Mouse (Mus musculus) MEL (cell line): ENCODE results near the gene Sez6. TPM values are rescaled to one million over a fixed set of nuclear protein-coding genes. Genes with fewer than 3 reads are reported as not detected.
A peak's percentile ranks its signal among the peaks of the same experiment; 100 is the strongest.

Experiments used
- DNase-seq: peaks from one replicate; pipeline ENCODE4 v3.0.0; 2011; ENCODE audit warnings: low read depth, low spot score
- H3K27ac ChIP-seq: 2 replicates; pipeline ENCODE4 v1.5.1; 2012; ENCODE audit warnings: low read depth, mild to moderate bottlenecking, control low read depth, low read length, moderate library complexity; ENCODE audit not compliant: control insufficient read depth
- H3K27me3 ChIP-seq, 2 experiments: fragments of 150-350 bp in 1 of 2; sonication (generic) in 1 of 2; 2 replicates each; pipeline ENCODE4 v1.6.1; 2012; ENCODE audit warnings: low read length in 2 of 2, mild to moderate bottlenecking in 2 of 2, improper control_type of control experiment in 1 of 2, moderate library complexity in 1 of 2; ENCODE audit not compliant: insufficient read depth in 2 of 2, control insufficient read depth in 1 of 2
- H3K36me3 ChIP-seq, 2 experiments: 2 replicates each; pipeline ENCODE4 v1.6.1; 2012 to 2014; ENCODE audit warnings: low read length in 2 of 2, improper control_type of control experiment in 1 of 2, inconsistent platforms in 1 of 2, mild to moderate bottlenecking in 1 of 2; ENCODE audit not compliant: insufficient read depth in 2 of 2, control insufficient read depth in 1 of 2
- H3K4me1 ChIP-seq, 2 experiments: fragments of 150-350 bp in 1 of 2; sonication (generic) in 1 of 2; 2 replicates each; pipeline ENCODE4 v1.6.1; 2012; ENCODE audit warnings: low read length in 2 of 2, improper control_type of control experiment in 1 of 2, mild to moderate bottlenecking in 1 of 2; ENCODE audit not compliant: insufficient read depth in 2 of 2, control insufficient read depth in 1 of 2
- H3K4me3 ChIP-seq, 2 experiments: fragments of 150-350 bp in 1 of 2; sonication (generic) in 1 of 2; 2 replicates each; pipeline ENCODE4 v1.5.1; 2012; ENCODE audit warnings: low read depth in 2 of 2, low read length in 2 of 2, mild to moderate bottlenecking in 2 of 2, moderate library complexity in 2 of 2, control low read depth in 1 of 2, improper control_type of control experiment in 1 of 2; ENCODE audit not compliant: control insufficient read depth in 1 of 2, insufficient read depth in 1 of 2
- H3K79me2 ChIP-seq: 2 replicates; pipeline ENCODE4 v1.6.1; 2012; ENCODE audit warnings: mild to moderate bottlenecking, low read length, moderate library complexity; ENCODE audit not compliant: control insufficient read depth, poor library complexity, insufficient read depth
- H3K9ac ChIP-seq: 2 replicates; pipeline ENCODE4 v1.6.1; 2012; ENCODE audit warnings: low read depth, mild to moderate bottlenecking, control low read depth, low read length, moderate library complexity; ENCODE audit not compliant: control insufficient read depth, poor library complexity, severe bottlenecking
- H3K9me3 ChIP-seq: fragments of 150-350 bp; sonication (generic); replicated peaks from 2 replicates; pipeline ENCODE4 v1.6.1; 2012; ENCODE audit warnings: mild to moderate bottlenecking, low read length, improper control_type of control experiment, moderate library complexity; ENCODE audit not compliant: insufficient read depth
- CHD2 ChIP-seq: IDR thresholded peaks from 2 replicates; pipeline ENCODE4 v1.6.1; 2011; ENCODE audit warnings: low read length, improper control_type of control experiment
- CTCF ChIP-seq, 3 experiments: IDR thresholded peaks in 2 of 3; conservative IDR thresholded peaks in 1 of 3; 2 replicates each; pipeline ENCODE4 v1.5.1; 2011 to 2012; ENCODE audit warnings: low read length in 3 of 3, low read depth in 2 of 3, mild to moderate bottlenecking in 2 of 3, improper control_type of control experiment in 1 of 3, inconsistent platforms in 1 of 3, mixed read lengths in 1 of 3, moderate library complexity in 1 of 3; ENCODE audit not compliant: control insufficient read depth in 1 of 3, insufficient read depth in 1 of 3, poor library complexity in 1 of 3, severe bottlenecking in 1 of 3
- E2F4 ChIP-seq: IDR thresholded peaks from 2 replicates; pipeline ENCODE4 v1.6.1; 2011; ENCODE audit warnings: low read depth, low read length, improper control_type of control experiment, borderline replicate concordance
- GATA1 ChIP-seq: IDR thresholded peaks from 2 replicates; pipeline ENCODE4 v1.6.1; 2011; ENCODE audit warnings: low read depth, low read length, improper control_type of control experiment
- HCFC1 ChIP-seq: IDR thresholded peaks from 2 replicates; pipeline ENCODE4 v1.6.1; 2012; ENCODE audit warnings: low read depth, mild to moderate bottlenecking, inconsistent platforms, low read length, improper control_type of control experiment, moderate library complexity
- MEF2A ChIP-seq: IDR thresholded peaks from 2 replicates; pipeline ENCODE4 v1.6.1; 2014; ENCODE audit warnings: low read depth, mild to moderate bottlenecking, inconsistent platforms, low read length, improper control_type of control experiment; ENCODE audit not compliant: poor library complexity, insufficient replicate concordance, severe bottlenecking; ENCODE audit errors: extremely low read depth
- MYB ChIP-seq: IDR thresholded peaks from 2 replicates; pipeline ENCODE4 v1.6.1; 2011; ENCODE audit warnings: mild to moderate bottlenecking, low read depth, low read length, improper control_type of control experiment
- MYC ChIP-seq: IDR thresholded peaks from 2 replicates; pipeline ENCODE4 v1.6.1; 2011; ENCODE audit warnings: low read depth, mild to moderate bottlenecking, low read length, improper control_type of control experiment, moderate library complexity
- NRF1 ChIP-seq: IDR thresholded peaks from 2 replicates; pipeline ENCODE4 v1.6.1; 2014; ENCODE audit warnings: low read depth, mild to moderate bottlenecking, inconsistent platforms, low read length, improper control_type of control experiment, moderate library complexity; ENCODE audit not compliant: poor library complexity, insufficient read depth, severe bottlenecking
- POLR2A ChIP-seq, 2 experiments: IDR thresholded peaks; 2 replicates each; pipeline ENCODE4 v1.6.1; 2011 to 2012; ENCODE audit warnings: low read length in 2 of 2, mild to moderate bottlenecking in 2 of 2, control low read depth in 1 of 2, improper control_type of control experiment in 1 of 2, low read depth in 1 of 2, moderate library complexity in 1 of 2; ENCODE audit not compliant: control insufficient read depth in 1 of 2, insufficient read depth in 1 of 2, poor library complexity in 1 of 2
- RAD21 ChIP-seq: IDR thresholded peaks from 2 replicates; pipeline ENCODE4 v1.6.1; 2011; ENCODE audit warnings: mild to moderate bottlenecking, low read depth, low read length, improper control_type of control experiment
- SIN3A ChIP-seq: IDR thresholded peaks from 2 replicates; pipeline ENCODE4 v1.6.1; 2012; ENCODE audit warnings: low read length, improper control_type of control experiment, inconsistent platforms
- SMC3 ChIP-seq: IDR thresholded peaks from 2 replicates; pipeline ENCODE4 v1.6.1; 2011; ENCODE audit warnings: low read depth, low read length, improper control_type of control experiment
- TAL1 ChIP-seq: IDR thresholded peaks from 2 replicates; pipeline ENCODE4 v1.6.1; 2012; ENCODE audit warnings: mild to moderate bottlenecking, inconsistent platforms, low read length, moderate library complexity, mixed read lengths
- UBTF ChIP-seq: IDR thresholded peaks from 2 replicates; pipeline ENCODE4 v1.6.1; 2012; ENCODE audit warnings: low read depth, mild to moderate bottlenecking, inconsistent platforms, low read length, improper control_type of control experiment, moderate library complexity, borderline replicate concordance; ENCODE audit not compliant: insufficient read depth
- USF2 ChIP-seq, 2 experiments: IDR thresholded peaks; 2 replicates each; pipeline ENCODE4 v1.6.1; 2011 to 2012; ENCODE audit warnings: improper control_type of control experiment in 2 of 2, low read length in 2 of 2, borderline replicate concordance in 1 of 2, inconsistent platforms in 1 of 2, low read depth in 1 of 2, mild to moderate bottlenecking in 1 of 2; ENCODE audit not compliant: insufficient read depth in 1 of 2
- ZKSCAN1 ChIP-seq: IDR thresholded peaks from 2 replicates; pipeline ENCODE4 v1.6.1; 2012; ENCODE audit warnings: low read depth, mild to moderate bottlenecking, inconsistent platforms, low read length, improper control_type of control experiment, moderate library complexity
- ZNF384 ChIP-seq: IDR thresholded peaks from 2 replicates; pipeline ENCODE4 v1.6.1; 2012; ENCODE audit warnings: low read depth, mild to moderate bottlenecking, inconsistent platforms, low read length, improper control_type of control experiment
- polyA plus RNA-seq, 2 experiments: library from polyadenylated mRNA; stranded (reverse) in 1 of 2; unstranded in 1 of 2; fragments of >175 nt in 1 of 2; fragments of >200 nt in 1 of 2; gene quantifications; 2 replicates each; pipeline versions ENCODE4 v1.2.1 to v1.2.4; 2012; ENCODE audit warnings: low replicate concordance in 2 of 2, low read depth in 1 of 2; ENCODE audit not compliant: insufficient read length in 2 of 2, insufficient read depth in 1 of 2, missing spikeins in 1 of 2
- total RNA-seq: library from RNA; depleted of rRNA; stranded (reverse); fragments of 300-350 nt; gene quantifications from 2 replicates; pipeline ENCODE4 v1.2.3, GENCODE M21; 2012

The Sez6 gene
- total and polyA plus RNA-seq, 3 experiments = 0.04 TPM; not detected in 2

DNA sequence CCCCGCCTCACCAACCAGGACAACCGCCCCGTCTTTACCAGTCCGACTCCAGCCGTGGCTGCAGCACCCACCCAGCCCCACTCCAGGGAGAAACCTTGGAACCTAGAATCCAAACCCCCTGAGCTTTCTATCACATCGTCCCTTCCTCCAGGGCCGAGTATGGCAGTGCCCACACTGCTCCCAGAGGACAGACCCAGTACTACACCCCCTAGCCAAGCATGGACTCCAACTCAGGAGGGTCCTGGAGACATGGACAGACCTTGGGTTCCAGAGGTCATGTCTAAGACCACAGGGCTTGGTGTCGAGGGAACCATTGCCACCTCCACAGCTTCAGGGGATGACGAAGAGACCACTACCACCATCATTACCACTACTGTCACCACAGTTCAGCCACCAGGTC is 23.1 kb downstream of the Sez6 start:
- peak; percentile 53 for DNase-seq
- peaks cover 0 to 8% of the 10 kb centered on the region in 2 experiments; a peak in 2 of 4 replicates for H3K36me3 ChIP-seq
- peaks cover 15 to 17% of the 10 kb centered on the region in 2 experiments for H3K27me3 ChIP-seq
- no peak overlapping the region for H3K27ac ChIP-seq
- no peak for TF ChIP-seq USF2 (IDR thresholded peaks at IDR 0.05; ENCODE audit: borderline replicate concordance in 1 of 2, insufficient read depth in 1 of 2, low read depth in 1 of 2, low read length in 2 of 2)
- TF ChIP-seq RAD21 = peak; percentile 32
- 0 out of 2 replicates have a peak, but pooled peaks have one; percentile 17 for TF ChIP-seq SMC3
- peak; percentile 66 to 90 (median 68) for TF ChIP-seq CTCF (IDR thresholded peaks at IDR 0.05 in 2 of 3, conservative IDR thresholded peaks at IDR 0.05 in 1 of 3; ENCODE audit: control insufficient read depth in 1 of 3, insufficient read depth in 1 of 3, low read depth in 2 of 3, low read length in 3 of 3, poor library complexity in 1 of 3, severe bottlenecking in 1 of 3)
- TF ChIP-seq MEF2A = no peak
- no peaks in the 10 kb centered on the region for H3K9me3 ChIP-seq
- H3K4me3 ChIP-seq = no peak overlapping the region
- peaks cover 0 to 21% of the 10 kb centered on the region in 2 experiments; a peak in 3 of 4 replicates for H3K4me1 ChIP-seq
- no peaks in the 10 kb centered on the region for H3K79me2 ChIP-seq
- no peak overlapping the region for H3K9ac ChIP-seq

DNA sequence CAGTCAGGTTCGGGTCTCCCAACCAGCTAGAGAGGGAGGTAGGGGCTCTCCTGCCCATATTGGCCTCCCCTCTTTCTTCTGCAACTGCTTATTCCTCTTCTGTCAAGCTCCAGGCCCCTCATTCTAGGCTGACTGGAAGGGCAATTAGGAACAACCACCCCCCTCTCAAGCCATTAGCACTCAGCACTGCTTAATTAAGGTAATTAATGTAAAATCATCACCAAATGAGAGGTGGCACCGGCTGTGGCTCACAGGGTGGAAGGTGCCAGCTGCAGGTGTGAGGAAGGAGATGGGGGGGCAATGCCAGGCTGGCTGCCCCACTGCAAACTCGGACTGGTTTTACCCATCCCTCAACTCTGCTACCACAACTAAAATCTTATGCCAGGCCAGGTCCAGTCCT is 25.8 kb downstream of the Sez6 start:
- TF ChIP-seq HCFC1 = no peak
- no peak for TF ChIP-seq E2F4
- no peak for TF ChIP-seq MYB
- TF ChIP-seq SIN3A = no peak
- TF ChIP-seq UBTF = no peak
- TF ChIP-seq POLR2A (IDR thresholded peaks at IDR 0.05; ENCODE audit: control insufficient read depth in 1 of 2, insufficient read depth in 1 of 2, low read depth in 1 of 2, low read length in 2 of 2, poor library complexity in 1 of 2) = no peak
- TF ChIP-seq GATA1 = no peak
- TF ChIP-seq MYC = no peak
- TF ChIP-seq NRF1 = no peak
- TF ChIP-seq ZNF384 = no peak
- TF ChIP-seq CHD2 = no peak
- TF ChIP-seq RAD21 = no peak
- no peak for TF ChIP-seq TAL1
- no peak for TF ChIP-seq ZKSCAN1
- H3K4me3 ChIP-seq = no peak overlapping the region
- peaks cover 28% of the 10 kb centered on the region in 2 experiments for H3K27me3 ChIP-seq
- H3K79me2 ChIP-seq = no peaks in the 10 kb centered on the region
- no peak overlapping the region for H3K9ac ChIP-seq
- peaks cover 0 to 6% of the 10 kb centered on the region in 2 experiments; a peak in 2 of 4 replicates for H3K4me1 ChIP-seq
- no peaks in the 10 kb centered on the region for H3K9me3 ChIP-seq
- DNase-seq = no peak
- H3K36me3 ChIP-seq = peaks cover 0 to 6% of the 10 kb centered on the region in 2 experiments; a peak in 2 of 4 replicates
- no peak overlapping the region for H3K27ac ChIP-seq
